Mouse (Mus musculus) layer of hippocampus, adult 9-11 months (tissue): ENCODE measurements around the gene Fpr1.
A peak's percentile ranks its signal among the peaks of the same experiment; 100 is the strongest.
"Not testable (repeated sequence)": the region's sequence is repeated elsewhere in the genome, so short reads cannot be mapped to it uniquely, and the experiment has no call there.

Experiments used
- DNase-seq: peaks from one replicate; pipeline ENCODE4 v3.0.0; 2022

Fpr1 gene

GRCm38 (mm10) chr17:17883840-17884239 is at the start of gene Fpr1:
Gene Fpr1 (minus strand): TSS chr17:17883940.
- DNase-seq, result no peak

GRCm38 (mm10) chr17:17917782-17918181 is 34.0 kb upstream of the Fpr1 start:
- DNase-seq, result no peak

GRCm38 (mm10) chr17:17917376-17917775 is 33.6 kb upstream of the Fpr1 start:
- no peak for DNase-seq

- DNase-seq, result not testable (repeated sequence)
These were observed 28.9 kb upstream of the Fpr1 start for GRCm38 (mm10) chr17:17912618-17913017.

GRCm38 (mm10) chr17:17909636-17910421 is 26.1 kb upstream of the Fpr1 start:
- DNase-seq, result peak; percentile 91

- DNase-seq, result no peak
These were observed 17.0 kb upstream of the Fpr1 start for GRCm38 (mm10) chr17:17900768-17901167.

- peak; percentile 8 for DNase-seq
These were observed 15.5 kb upstream of the Fpr1 start for GRCm38 (mm10) chr17:17899268-17899667.

GRCm38 (mm10) chr17:17896039-17896438 is 12.3 kb upstream of the Fpr1 start:
- DNase-seq, result no peak

GRCm38 (mm10) chr17:17889732-17890425 is 6.1 kb upstream of the Fpr1 start:
- DNase-seq, result no peak

GRCm38 (mm10) chr17:17887774-17888248 is 4.1 kb upstream of the Fpr1 start, which contains the start of the genes Fpr2 and Fpr3:
Gene Fpr2 (plus strand): TSS chr17:17887824.
Gene Fpr3 (plus strand): TSS chr17:17887852.
- no peak for DNase-seq

GRCm38 (mm10) chr17:17882672-17883071 is 1.1 kb downstream of the Fpr1 start:
- DNase-seq, result no peak

GRCm38 (mm10) chr17:17879347-17879746 is 4.4 kb downstream of the Fpr1 start:
- no peak for DNase-seq

- DNase-seq, result no peak
These were observed 12.0 kb downstream of the Fpr1 start for GRCm38 (mm10) chr17:17871697-17872096.

- no peak for DNase-seq
These were observed 12.7 kb downstream of the Fpr1 start for GRCm38 (mm10) chr17:17870892-17871550.

- no peak for DNase-seq
These were observed 16.8 kb downstream of the Fpr1 start for GRCm38 (mm10) chr17:17866801-17867469.

- DNase-seq, result no peak
These were observed 18.6 kb downstream of the Fpr1 start for GRCm38 (mm10) chr17:17865168-17865567.

GRCm38 (mm10) chr17:17862360-17862759 is 21.4 kb downstream of the Fpr1 start:
- no peak for DNase-seq

GRCm38 (mm10) chr17:17860110-17860509 is 23.6 kb downstream of the Fpr1 start:
- no peak for DNase-seq

GRCm38 (mm10) chr17:17857446-17857845 is 26.3 kb downstream of the Fpr1 start:
- DNase-seq, result no peak

- no peak for DNase-seq
These were observed 27.1 kb downstream of the Fpr1 start for GRCm38 (mm10) chr17:17856612-17857011.

- no peak for DNase-seq
These were observed 28.5 kb downstream of the Fpr1 start, which contains the start of gene Has1 for GRCm38 (mm10) chr17:17855064-17855838. Gene Has1 (minus strand): TSS chr17:17855205.
